Mouse (Mus musculus): Measurements from ENCODE around the gene Tmem63c. TPM values are rescaled to one million over a fixed set of nuclear protein-coding genes. Genes with fewer than 3 reads are reported as not detected.

Tmem63c gene
- polyA plus RNA-seq, 1 experiment from 2014 or later, result 12.7 TPM

DNA sequence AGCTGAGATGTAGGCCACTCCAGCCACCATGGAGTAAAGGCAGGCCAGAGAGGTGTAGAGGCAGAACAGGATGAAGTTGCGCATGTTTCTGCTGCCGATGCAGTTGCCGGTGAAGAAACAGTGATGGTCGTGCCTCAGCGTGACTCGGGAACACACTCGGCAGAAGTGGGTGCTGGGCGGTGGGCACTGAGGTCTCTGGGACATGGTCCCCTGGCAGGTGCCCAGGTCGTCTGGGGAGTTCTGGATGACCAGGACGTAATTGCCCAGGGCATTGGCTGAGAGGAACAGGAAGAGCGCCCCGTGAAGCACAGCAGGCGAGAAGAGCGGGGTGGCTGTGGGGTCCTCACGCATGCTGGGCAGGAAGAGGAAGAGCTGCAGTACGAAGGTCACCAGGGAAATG is 32.9 kb upstream of the Tmem63c start:
- WGBS, result 51% methylated on average over 16 of the region's 16 CpGs
- no peak for ATAC-seq (replicated peaks)
- no peaks in the 10 kb centered on the region for H3K36me3 ChIP-seq (replicated peaks)
- H3K4me2 ChIP-seq, result 0 out of 2 replicates have a peak overlapping the region, but pooled peaks have one; percentile 83
- peaks cover 28% of the 10 kb centered on the region for H3K27me3 ChIP-seq (replicated peaks)
- H3K9ac ChIP-seq, result no peak overlapping the region
- peaks cover 50% of the 10 kb centered on the region for H3K4me1 ChIP-seq
- H3K9me3 ChIP-seq, result no peaks in the 10 kb centered on the region
- H3K4me3 ChIP-seq, result no peak overlapping the region
- no peak overlapping the region for H3K27ac ChIP-seq

DNA sequence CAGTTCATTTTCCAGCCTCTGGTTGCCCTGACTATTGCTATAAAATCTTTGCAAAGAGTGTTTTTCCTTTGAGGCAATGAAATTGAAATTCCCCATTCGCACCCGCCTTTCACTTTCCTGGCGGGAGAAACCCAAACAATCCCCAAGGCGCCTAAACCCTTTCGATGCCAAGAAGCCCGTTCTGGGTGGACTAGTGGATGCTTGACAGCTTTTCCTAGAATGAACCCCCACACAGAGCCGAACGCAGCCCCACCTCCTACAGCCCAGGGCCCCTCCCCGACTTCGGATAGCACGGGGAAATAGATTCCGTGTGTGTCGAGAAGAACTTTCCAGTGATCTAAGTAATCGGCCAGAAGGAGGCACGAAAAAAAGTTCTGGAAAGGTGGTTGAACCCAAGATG is 31.8 kb upstream of the Tmem63c start:
- no peaks in the 10 kb centered on the region for H3K36me3 ChIP-seq (replicated peaks)

DNA sequence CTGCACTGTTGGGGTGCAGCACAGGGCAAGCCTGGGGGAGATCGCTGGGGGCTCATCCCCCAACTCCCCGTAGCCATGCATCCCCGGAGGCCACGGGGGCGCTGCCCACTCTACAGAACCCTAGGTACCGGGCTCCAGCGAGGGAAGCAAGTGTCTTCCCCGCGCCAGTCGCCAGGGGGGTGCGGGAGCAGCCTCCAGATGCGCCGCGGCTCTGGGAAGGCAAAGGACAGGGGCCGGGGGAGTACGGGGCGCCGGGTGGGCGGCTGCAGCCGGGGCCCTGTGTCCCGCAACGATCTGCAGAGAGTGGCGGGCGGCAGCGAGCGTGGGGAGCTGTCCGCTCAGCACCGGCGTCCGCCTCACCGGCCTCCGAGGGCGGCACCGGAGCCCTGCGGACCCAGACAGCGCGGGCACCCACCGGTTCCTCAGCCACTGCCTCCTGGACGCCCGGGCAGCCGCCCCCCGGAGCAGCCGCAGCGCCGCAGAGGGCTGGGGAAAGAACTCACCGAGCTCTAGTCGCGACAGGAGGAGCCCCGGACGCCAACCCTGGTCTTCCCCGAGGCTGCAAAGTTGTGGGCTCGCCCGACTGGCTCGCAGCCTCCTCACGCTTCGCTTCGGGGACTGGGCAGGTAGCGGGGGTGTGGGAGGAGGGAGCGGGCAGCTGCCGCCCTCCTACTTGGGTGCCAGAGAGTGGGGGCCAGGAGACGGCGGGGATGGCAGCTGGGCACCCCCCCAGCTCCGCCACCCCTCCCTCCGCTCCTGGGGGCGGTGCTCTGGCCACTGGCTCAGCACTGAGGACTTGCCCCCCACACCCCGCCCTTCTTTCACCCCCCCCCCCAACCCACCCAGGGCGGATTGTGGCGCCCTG is 31.0 kb upstream of the Tmem63c start, which contains the start of gene Zdhhc22:
TSS of gene Zdhhc22 (minus strand) at position 541 of the 865 bp plus-strand sequence.
- H3K4me2 ChIP-seq, result peak within 1 kb of the TSS; percentile 83
- WGBS, result 1% methylated on average over 62 of the region's 68 CpGs
- peaks cover 25% of the 10 kb centered on the region for H3K27me3 ChIP-seq (replicated peaks)
- H3K9ac ChIP-seq, result peak within 1 kb of the TSS; percentile 69
- ATAC-seq (replicated peaks), result peak; percentile 80
- no peaks in the 10 kb centered on the region for H3K36me3 ChIP-seq (replicated peaks)
- peak within 1 kb of the TSS; percentile 61 for H3K4me3 ChIP-seq
- H3K9me3 ChIP-seq, result no peaks in the 10 kb centered on the region
- H3K27ac ChIP-seq, result peak within 1 kb of the TSS; percentile 68
- H3K4me1 ChIP-seq, result peaks cover 39% of the 10 kb centered on the region

More for the DNA sequence above, 31.8 kb upstream of the Tmem63c start:
- H3K4me1 ChIP-seq, result peaks cover 39% of the 10 kb centered on the region
- ATAC-seq (replicated peaks), result peak; percentile 21; the same call in 1 of the 2 replicates
- H3K27me3 ChIP-seq (replicated peaks), result peaks cover 25% of the 10 kb centered on the region
- no peak overlapping the region for H3K27ac ChIP-seq
- H3K9ac ChIP-seq, result peak overlapping the region; percentile 69
- WGBS, result 3% methylated on average over 15 of the region's 15 CpGs
- peak overlapping the region; percentile 83 for H3K4me2 ChIP-seq
- peak overlapping the region; percentile 61 for H3K4me3 ChIP-seq
- H3K9me3 ChIP-seq, result no peaks in the 10 kb centered on the region

DNA sequence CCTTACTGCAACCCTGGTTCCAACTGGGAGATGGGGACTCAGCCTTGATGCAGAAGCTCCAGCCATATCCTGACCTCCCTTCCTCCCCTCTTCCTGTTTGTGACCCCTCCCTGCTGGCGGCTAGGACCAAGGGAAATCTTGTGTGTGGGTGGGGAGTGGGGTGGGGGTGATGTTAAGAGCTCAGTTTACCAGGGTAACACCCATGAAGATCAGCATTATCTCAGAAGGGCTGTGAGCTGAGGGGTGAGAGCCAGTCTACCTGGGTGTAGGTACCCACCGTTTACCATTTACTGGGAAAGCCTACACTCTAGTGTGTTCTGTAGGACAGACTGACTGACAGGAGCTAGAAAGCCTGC is 30.4 kb upstream of the Tmem63c start:
- no peak for ATAC-seq (replicated peaks)
- no peaks in the 10 kb centered on the region for H3K36me3 ChIP-seq (replicated peaks)
- 42% methylated on average over 2 of the region's 2 CpGs for WGBS
- peaks cover 25% of the 10 kb centered on the region for H3K27me3 ChIP-seq (replicated peaks)
- H3K9me3 ChIP-seq, result no peaks in the 10 kb centered on the region
- H3K9ac ChIP-seq, result peak overlapping the region; percentile 69
- H3K4me1 ChIP-seq, result peaks cover 39% of the 10 kb centered on the region
- H3K4me3 ChIP-seq, result peak overlapping the region; percentile 61
- peak overlapping the region; percentile 83 for H3K4me2 ChIP-seq
- peak overlapping the region; percentile 68; the same call in 1 of the 2 replicates for H3K27ac ChIP-seq

DNA sequence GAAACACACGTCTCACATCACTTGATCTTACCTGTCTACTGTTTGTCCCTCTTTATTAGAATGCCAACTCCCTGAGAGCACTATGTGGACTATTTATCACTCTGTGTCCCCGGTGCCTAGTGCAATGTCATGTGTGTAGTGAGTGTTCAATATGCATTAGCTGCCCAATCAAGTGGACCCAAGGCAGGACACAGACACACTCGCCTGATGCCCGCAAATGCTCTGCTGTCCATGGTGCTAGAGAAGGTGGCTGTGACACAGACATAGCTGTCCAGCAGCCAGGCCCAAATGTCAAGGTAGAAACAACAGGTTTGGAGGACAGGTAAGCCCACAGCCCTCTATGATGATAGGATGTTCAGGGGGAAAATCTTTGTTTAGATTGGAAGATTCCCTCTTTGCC is 27.0 kb upstream of the Tmem63c start:
- H3K36me3 ChIP-seq (replicated peaks), result no peaks in the 10 kb centered on the region
- H3K4me3 ChIP-seq, result no peak overlapping the region
- no peak overlapping the region for H3K4me2 ChIP-seq
- no peak overlapping the region for H3K27ac ChIP-seq
- H3K9me3 ChIP-seq, result no peaks in the 10 kb centered on the region
- ATAC-seq (replicated peaks), result no peak
- H3K27me3 ChIP-seq (replicated peaks), result peaks cover 6% of the 10 kb centered on the region; the same call in 1 of the 2 replicates
- no peak overlapping the region for H3K9ac ChIP-seq
- H3K4me1 ChIP-seq, result peaks cover 35% of the 10 kb centered on the region
- 37% methylated on average over 4 of the region's 4 CpGs for WGBS

DNA sequence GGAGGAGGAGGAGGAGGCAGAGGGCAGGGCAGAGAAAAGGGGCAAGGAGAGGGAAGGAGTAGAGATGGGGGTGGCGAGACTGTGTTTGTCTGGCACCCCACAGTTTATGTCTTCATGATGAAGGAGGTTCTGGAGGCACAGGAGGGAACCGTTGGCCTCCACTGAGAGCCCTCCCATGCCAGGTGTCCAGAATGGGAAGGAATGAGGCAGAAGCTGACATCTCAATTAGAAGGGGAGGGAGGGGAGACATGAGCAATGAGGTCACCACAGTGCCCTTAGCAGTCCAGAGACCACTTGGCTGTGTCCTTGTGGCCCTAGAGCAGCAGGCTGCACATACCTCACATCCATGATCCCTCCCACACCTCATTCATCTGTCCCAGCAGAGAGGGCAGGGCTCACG is 26.4 kb upstream of the Tmem63c start:
- Histone ChIP-seq H3K36me3 (replicated peaks) (no peaks in the 10 kb centered on the region), H3K4me3 (no peak overlapping the region)

DNA sequence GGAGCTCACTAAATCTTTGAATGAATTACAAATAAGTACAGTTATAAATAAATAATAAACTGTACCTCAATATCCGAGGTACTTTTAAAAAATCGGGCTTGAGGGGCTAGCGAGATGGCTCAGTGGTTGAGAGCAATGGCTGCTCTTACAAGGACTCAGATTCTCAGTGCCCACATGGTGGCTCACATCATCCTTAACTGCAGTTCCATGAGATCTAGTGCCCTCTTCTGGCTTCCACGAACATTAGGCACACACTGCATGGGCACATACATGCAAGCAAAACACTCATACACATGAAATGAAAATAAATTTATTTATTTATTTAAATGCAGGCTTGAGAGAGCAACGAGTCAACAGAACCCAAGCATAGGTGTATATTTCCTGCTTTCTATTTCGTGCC is 25.2 kb upstream of the Tmem63c start:
- Histone ChIP-seq H3K4me3 (no peak overlapping the region), H3K9ac (no peak overlapping the region), H3K9me3 (no peaks in the 10 kb centered on the region), H3K36me3 (replicated peaks) (no peaks in the 10 kb centered on the region), H3K27ac (no peak overlapping the region), H3K27me3 (replicated peaks) (no peaks in the 10 kb centered on the region; the same call in 1 of the 2 replicates), H3K4me2 (no peak overlapping the region), H3K4me1 (peaks cover 31% of the 10 kb centered on the region)
- 78% methylated on average over 6 of the region's 6 CpGs for WGBS
- no peak for ATAC-seq (replicated peaks)

More for the DNA sequence above, 26.4 kb upstream of the Tmem63c start:
- Histone ChIP-seq H3K4me1 (peaks cover 29% of the 10 kb centered on the region), H3K9me3 (no peaks in the 10 kb centered on the region), H3K27ac (no peak overlapping the region), H3K4me2 (no peak overlapping the region), H3K9ac (no peak overlapping the region), H3K27me3 (replicated peaks) (peaks cover 1% of the 10 kb centered on the region; the same call in 1 of the 2 replicates)
- ATAC-seq (replicated peaks), result no peak
- WGBS, result 31% methylated on average over 3 of the region's 3 CpGs

DNA sequence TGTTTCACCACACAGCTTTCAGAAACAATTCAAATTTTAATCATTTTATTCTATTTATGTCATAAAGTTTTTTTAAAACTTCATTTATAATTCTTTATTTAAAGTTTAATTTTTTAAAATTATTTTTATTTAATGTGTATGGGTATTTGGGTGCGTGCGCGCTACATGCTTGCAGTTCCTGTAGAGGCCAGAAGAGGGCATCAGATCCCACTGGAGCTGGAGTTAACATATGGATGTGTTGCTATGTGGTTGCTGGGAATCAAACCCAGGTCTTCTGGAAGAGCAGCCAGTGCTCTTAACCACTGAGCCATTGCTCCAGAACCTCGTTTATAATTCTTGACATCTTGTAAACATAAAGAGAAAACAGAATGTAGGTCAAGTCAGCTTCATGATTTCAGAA is 22.4 kb upstream of the Tmem63c start:
- Histone ChIP-seq H3K9me3 (no peaks in the 10 kb centered on the region), H3K27me3 (replicated peaks) (no peaks in the 10 kb centered on the region), H3K4me2 (no peak overlapping the region), H3K9ac (no peak overlapping the region), H3K36me3 (replicated peaks) (no peaks in the 10 kb centered on the region), H3K27ac (no peak overlapping the region), H3K4me3 (no peak overlapping the region), H3K4me1 (peaks cover 11% of the 10 kb centered on the region)
- 92% methylated on average over 4 of the region's 4 CpGs for WGBS
- no peak for ATAC-seq (replicated peaks)

DNA sequence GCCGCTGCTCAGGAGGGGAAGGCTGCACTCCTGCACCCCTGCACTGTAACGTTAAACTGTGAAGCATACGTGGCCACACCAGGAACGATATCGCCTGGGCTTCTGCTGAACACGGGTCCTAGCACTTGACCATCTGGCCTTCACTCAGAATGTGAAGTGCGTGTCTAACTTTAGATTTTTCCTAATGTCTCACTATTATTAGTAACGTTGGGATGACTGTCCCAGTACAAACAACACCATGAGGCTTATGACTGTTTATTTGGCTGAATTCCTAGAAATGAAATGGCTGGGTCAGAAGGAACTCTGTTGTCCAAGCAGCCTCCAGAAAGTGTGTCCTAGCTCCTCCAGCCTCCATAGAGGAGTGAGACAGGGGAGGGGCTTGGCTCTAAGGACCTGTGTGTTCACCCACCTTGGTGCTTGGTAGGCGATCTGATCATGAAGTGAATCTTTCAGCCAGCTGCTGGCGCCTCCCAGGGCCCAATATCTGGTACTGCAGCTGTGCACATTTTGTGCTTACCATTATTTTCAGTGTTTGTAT is 21.8 kb upstream of the Tmem63c start:
- H3K9me3 ChIP-seq, result no peaks in the 10 kb centered on the region
- H3K27me3 ChIP-seq (replicated peaks), result no peaks in the 10 kb centered on the region
- H3K4me1 ChIP-seq, result peaks cover 11% of the 10 kb centered on the region
- no peak overlapping the region for H3K9ac ChIP-seq
- H3K4me3 ChIP-seq, result no peak overlapping the region
- no peaks in the 10 kb centered on the region for H3K36me3 ChIP-seq (replicated peaks)
- no peak overlapping the region for H3K4me2 ChIP-seq
- H3K27ac ChIP-seq, result no peak overlapping the region
- ATAC-seq (replicated peaks), result no peak
- 76% methylated on average over 10 of the region's 10 CpGs for WGBS

DNA sequence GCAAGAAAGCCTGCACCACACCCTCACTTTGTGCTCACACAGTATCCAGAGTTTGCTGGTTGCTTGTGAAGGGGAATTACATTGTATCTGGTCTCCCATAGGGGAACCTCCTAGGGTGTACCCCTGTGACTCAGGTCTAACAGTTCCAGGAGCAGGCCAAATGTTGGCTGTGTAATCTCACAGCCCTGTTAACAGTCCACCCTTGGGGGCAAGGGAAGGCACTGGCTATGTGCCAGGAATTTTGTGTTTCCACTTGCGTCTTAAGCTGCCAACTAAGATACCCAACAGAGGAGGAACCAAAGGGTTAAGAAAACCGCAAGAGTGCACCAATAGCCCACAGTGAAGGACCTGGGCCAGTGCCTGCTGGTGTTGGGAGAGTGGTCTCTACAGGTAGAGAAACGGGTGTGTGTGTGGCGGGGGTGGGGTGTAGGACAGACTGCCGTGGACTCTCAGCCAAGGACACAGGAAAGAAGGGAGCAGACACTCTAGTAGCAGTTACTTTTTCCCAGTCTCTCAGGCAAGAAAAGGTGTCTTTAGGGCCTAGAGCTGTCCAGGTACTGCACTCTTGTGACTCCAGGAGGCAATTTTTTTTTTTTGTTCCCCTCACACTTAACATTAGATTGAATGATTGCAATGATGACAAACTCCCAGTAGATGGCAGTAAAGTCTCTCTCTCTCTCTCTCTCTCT is 20.8 kb upstream of the Tmem63c start:
- Histone ChIP-seq H3K27me3 (replicated peaks) (no peaks in the 10 kb centered on the region), H3K27ac (no peak overlapping the region), H3K4me2 (no peak overlapping the region), H3K4me3 (no peak overlapping the region), H3K9ac (no peak overlapping the region), H3K4me1 (peaks cover 20% of the 10 kb centered on the region), H3K36me3 (replicated peaks) (no peaks in the 10 kb centered on the region), H3K9me3 (no peaks in the 10 kb centered on the region)
- peak; percentile 41 for ATAC-seq (replicated peaks)
- 45% methylated on average over 5 of the region's 5 CpGs for WGBS

DNA sequence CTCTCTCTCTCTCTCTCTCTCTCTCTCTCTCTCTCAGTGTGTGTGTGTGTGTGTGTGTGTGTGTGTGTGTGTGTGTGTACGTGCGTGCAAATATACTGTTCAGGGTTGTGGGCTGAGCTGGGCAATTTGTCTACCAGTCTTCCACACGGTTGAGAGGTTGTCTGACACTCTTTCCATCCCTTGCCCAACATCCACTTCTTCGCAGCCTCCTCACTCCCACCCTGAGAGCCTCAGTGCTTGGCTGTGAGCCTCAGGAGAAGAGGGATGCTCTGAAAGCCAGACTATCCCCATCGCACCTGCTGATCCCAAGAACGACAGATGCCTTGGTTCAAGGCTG is 20.3 kb upstream of the Tmem63c start:
- no peak overlapping the region for H3K4me2 ChIP-seq
- H3K9ac ChIP-seq, result no peak overlapping the region
- 44% methylated on average over 6 of the region's 6 CpGs for WGBS
- H3K27ac ChIP-seq, result 0 out of 2 replicates have a peak overlapping the region, but pooled peaks have one; percentile 3
- no peaks in the 10 kb centered on the region for H3K9me3 ChIP-seq
- ATAC-seq (replicated peaks), result peak; percentile 33; the same call in 1 of the 2 replicates
- H3K4me1 ChIP-seq, result peaks cover 25% of the 10 kb centered on the region
- no peaks in the 10 kb centered on the region for H3K36me3 ChIP-seq (replicated peaks)
- no peak overlapping the region for H3K4me3 ChIP-seq
- no peaks in the 10 kb centered on the region for H3K27me3 ChIP-seq (replicated peaks)

DNA sequence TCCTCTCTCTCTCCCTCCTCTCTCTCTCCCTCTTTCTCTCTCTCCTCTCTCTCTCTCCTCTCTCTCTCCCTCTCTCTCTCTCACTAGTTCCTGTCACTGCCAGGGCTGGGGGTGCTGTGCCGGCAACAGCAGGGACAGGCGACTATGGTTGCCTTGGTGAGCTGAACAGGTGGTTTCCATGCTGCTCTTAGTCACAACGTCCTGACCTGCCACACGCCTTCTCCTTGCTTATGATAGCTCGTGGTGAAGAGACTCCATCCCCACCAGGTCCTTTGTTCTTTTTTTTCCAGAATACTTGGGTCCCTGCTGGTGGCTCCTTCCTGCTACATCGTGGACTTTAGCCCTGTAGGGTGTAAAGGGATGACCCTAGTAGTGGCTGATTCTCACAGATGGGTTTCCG is 18.9 kb upstream of the Tmem63c start:
- peaks cover 25% of the 10 kb centered on the region for H3K4me1 ChIP-seq
- no peaks in the 10 kb centered on the region for H3K27me3 ChIP-seq (replicated peaks)
- no peak overlapping the region for H3K4me3 ChIP-seq
- 61% methylated on average over 7 of the region's 7 CpGs for WGBS
- no peak overlapping the region for H3K9ac ChIP-seq
- no peaks in the 10 kb centered on the region for H3K9me3 ChIP-seq
- H3K36me3 ChIP-seq (replicated peaks), result no peaks in the 10 kb centered on the region
- no peak overlapping the region for H3K4me2 ChIP-seq
- no peak overlapping the region for H3K27ac ChIP-seq
- no peak for ATAC-seq (replicated peaks)
